Mouse (Mus musculus) MEL (cell line): ENCODE data around the gene Wee1. TPM values are rescaled to one million over a fixed set of nuclear protein-coding genes. Genes with fewer than 3 reads are reported as not detected.

Experiments used
- DNase-seq: peaks from one replicate; pipeline ENCODE4 v3.0.0; 2011; ENCODE audit warnings: low read depth, low spot score
- H3K27ac ChIP-seq: 2 replicates; pipeline ENCODE4 v1.5.1; 2012; ENCODE audit warnings: low read depth, mild to moderate bottlenecking, control low read depth, low read length, moderate library complexity; ENCODE audit not compliant: control insufficient read depth
- H3K27me3 ChIP-seq, 2 experiments: fragments of 150-350 bp in 1 of 2; sonication (generic) in 1 of 2; 2 replicates each; pipeline ENCODE4 v1.6.1; 2012; ENCODE audit warnings: low read length in 2 of 2, mild to moderate bottlenecking in 2 of 2, improper control_type of control experiment in 1 of 2, moderate library complexity in 1 of 2; ENCODE audit not compliant: insufficient read depth in 2 of 2, control insufficient read depth in 1 of 2
- H3K36me3 ChIP-seq, 2 experiments: 2 replicates each; pipeline ENCODE4 v1.6.1; 2012 to 2014; ENCODE audit warnings: low read length in 2 of 2, improper control_type of control experiment in 1 of 2, inconsistent platforms in 1 of 2, mild to moderate bottlenecking in 1 of 2; ENCODE audit not compliant: insufficient read depth in 2 of 2, control insufficient read depth in 1 of 2
- H3K4me1 ChIP-seq, 2 experiments: fragments of 150-350 bp in 1 of 2; sonication (generic) in 1 of 2; 2 replicates each; pipeline ENCODE4 v1.6.1; 2012; ENCODE audit warnings: low read length in 2 of 2, improper control_type of control experiment in 1 of 2, mild to moderate bottlenecking in 1 of 2; ENCODE audit not compliant: insufficient read depth in 2 of 2, control insufficient read depth in 1 of 2
- H3K4me3 ChIP-seq, 2 experiments: fragments of 150-350 bp in 1 of 2; sonication (generic) in 1 of 2; 2 replicates each; pipeline ENCODE4 v1.5.1; 2012; ENCODE audit warnings: low read depth in 2 of 2, low read length in 2 of 2, mild to moderate bottlenecking in 2 of 2, moderate library complexity in 2 of 2, control low read depth in 1 of 2, improper control_type of control experiment in 1 of 2; ENCODE audit not compliant: control insufficient read depth in 1 of 2, insufficient read depth in 1 of 2
- H3K79me2 ChIP-seq: 2 replicates; pipeline ENCODE4 v1.6.1; 2012; ENCODE audit warnings: mild to moderate bottlenecking, low read length, moderate library complexity; ENCODE audit not compliant: control insufficient read depth, poor library complexity, insufficient read depth
- H3K9ac ChIP-seq: 2 replicates; pipeline ENCODE4 v1.6.1; 2012; ENCODE audit warnings: low read depth, mild to moderate bottlenecking, control low read depth, low read length, moderate library complexity; ENCODE audit not compliant: control insufficient read depth, poor library complexity, severe bottlenecking
- H3K9me3 ChIP-seq: fragments of 150-350 bp; sonication (generic); replicated peaks from 2 replicates; pipeline ENCODE4 v1.6.1; 2012; ENCODE audit warnings: mild to moderate bottlenecking, low read length, improper control_type of control experiment, moderate library complexity; ENCODE audit not compliant: insufficient read depth
- ELF1 ChIP-seq: IDR thresholded peaks from 2 replicates; pipeline ENCODE4 v1.6.1; 2014; ENCODE audit warnings: low read depth, mild to moderate bottlenecking, inconsistent platforms, low read length, improper control_type of control experiment, moderate library complexity
- EP300 ChIP-seq, 2 experiments: IDR thresholded peaks; 2 replicates each; pipeline ENCODE4 v1.6.1; 2011; ENCODE audit warnings: improper control_type of control experiment in 2 of 2, low read length in 2 of 2, low read depth in 1 of 2, mild to moderate bottlenecking in 1 of 2
- MAFK ChIP-seq: IDR thresholded peaks from 2 replicates; pipeline ENCODE4 v1.6.1; 2011; ENCODE audit warnings: low read depth, mild to moderate bottlenecking, low read length, improper control_type of control experiment, borderline replicate concordance
- MAZ ChIP-seq: IDR thresholded peaks from 2 replicates; pipeline ENCODE4 v1.6.1; 2012; ENCODE audit warnings: low read depth, mild to moderate bottlenecking, inconsistent platforms, low read length, improper control_type of control experiment
- MXI1 ChIP-seq: IDR thresholded peaks from 2 replicates; pipeline ENCODE4 v1.6.1; 2011; ENCODE audit warnings: mild to moderate bottlenecking, low read depth, low read length, improper control_type of control experiment
- MYB ChIP-seq: IDR thresholded peaks from 2 replicates; pipeline ENCODE4 v1.6.1; 2011; ENCODE audit warnings: mild to moderate bottlenecking, low read depth, low read length, improper control_type of control experiment
- POLR2A ChIP-seq, 2 experiments: IDR thresholded peaks; 2 replicates each; pipeline ENCODE4 v1.6.1; 2011 to 2012; ENCODE audit warnings: low read length in 2 of 2, mild to moderate bottlenecking in 2 of 2, control low read depth in 1 of 2, improper control_type of control experiment in 1 of 2, low read depth in 1 of 2, moderate library complexity in 1 of 2; ENCODE audit not compliant: control insufficient read depth in 1 of 2, insufficient read depth in 1 of 2, poor library complexity in 1 of 2
- RCOR1 ChIP-seq: IDR thresholded peaks from 2 replicates; pipeline ENCODE4 v1.6.1; 2012; ENCODE audit warnings: low read depth, mild to moderate bottlenecking, inconsistent platforms, low read length, improper control_type of control experiment
- SIN3A ChIP-seq: IDR thresholded peaks from 2 replicates; pipeline ENCODE4 v1.6.1; 2012; ENCODE audit warnings: low read length, improper control_type of control experiment, inconsistent platforms
- UBTF ChIP-seq: IDR thresholded peaks from 2 replicates; pipeline ENCODE4 v1.6.1; 2012; ENCODE audit warnings: low read depth, mild to moderate bottlenecking, inconsistent platforms, low read length, improper control_type of control experiment, moderate library complexity, borderline replicate concordance; ENCODE audit not compliant: insufficient read depth
- USF1 ChIP-seq: IDR thresholded peaks from 2 replicates; pipeline ENCODE4 v1.6.1; 2014; ENCODE audit warnings: low read depth, mild to moderate bottlenecking, inconsistent platforms, low read length, improper control_type of control experiment, moderate library complexity
- ZNF384 ChIP-seq: IDR thresholded peaks from 2 replicates; pipeline ENCODE4 v1.6.1; 2012; ENCODE audit warnings: low read depth, mild to moderate bottlenecking, inconsistent platforms, low read length, improper control_type of control experiment
- polyA plus RNA-seq, 2 experiments: library from polyadenylated mRNA; stranded (reverse) in 1 of 2; unstranded in 1 of 2; fragments of >175 nt in 1 of 2; fragments of >200 nt in 1 of 2; gene quantifications; 2 replicates each; pipeline versions ENCODE4 v1.2.1 to v1.2.4; 2012; ENCODE audit warnings: low replicate concordance in 2 of 2, low read depth in 1 of 2; ENCODE audit not compliant: insufficient read length in 2 of 2, insufficient read depth in 1 of 2, missing spikeins in 1 of 2
- total RNA-seq: library from RNA; depleted of rRNA; stranded (reverse); fragments of 300-350 nt; gene quantifications from 2 replicates; pipeline ENCODE4 v1.2.3, GENCODE M21; 2012

The Wee1 gene
- total and polyA plus RNA-seq, 3 experiments = 9.3 to 23.0 TPM; not detected in 1

DNA sequence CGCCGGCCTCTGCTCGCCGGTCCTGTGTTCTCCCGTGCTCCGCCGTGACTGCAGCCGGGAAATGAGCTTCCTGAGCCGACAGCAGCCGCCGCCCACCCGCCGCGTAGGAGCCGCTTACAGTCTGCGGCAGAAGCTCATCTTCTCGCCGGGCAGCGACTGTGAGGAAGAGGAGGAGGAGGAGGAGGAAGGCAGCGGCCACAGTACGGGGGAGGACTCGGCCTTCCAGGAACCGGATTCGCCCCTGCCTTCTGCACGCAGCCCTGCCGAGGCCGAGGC lies 381 bp downstream of the Wee1 start:
- no peaks in the 10 kb centered on the region for H3K9me3 ChIP-seq
- peaks cover 38% of the 10 kb centered on the region for H3K79me2 ChIP-seq
- peak overlapping the region; percentile 98 to 99 for H3K4me3 ChIP-seq
- TF ChIP-seq RCOR1 (no peak), POLR2A (IDR thresholded peaks at IDR 0.05; ENCODE audit: control insufficient read depth in 1 of 2, insufficient read depth in 1 of 2, low read depth in 1 of 2, low read length in 2 of 2, poor library complexity in 1 of 2) (peak in 1 of 2 experiments; percentile 56; a peak in 1 of 4 replicates)
- TF ChIP-seq, all 39 proteins: peak for 1
- Histone ChIP-seq H3K36me3 (peaks cover 8 to 17% of the 10 kb centered on the region in 2 experiments), H3K27me3 (no peaks in the 10 kb centered on the region), H3K9ac (peak overlapping the region; percentile 98), H3K4me1 (peaks cover 4 to 16% of the 10 kb centered on the region in 2 experiments), H3K27ac (peak overlapping the region; percentile 88)
- DNase-seq = no peak

DNA sequence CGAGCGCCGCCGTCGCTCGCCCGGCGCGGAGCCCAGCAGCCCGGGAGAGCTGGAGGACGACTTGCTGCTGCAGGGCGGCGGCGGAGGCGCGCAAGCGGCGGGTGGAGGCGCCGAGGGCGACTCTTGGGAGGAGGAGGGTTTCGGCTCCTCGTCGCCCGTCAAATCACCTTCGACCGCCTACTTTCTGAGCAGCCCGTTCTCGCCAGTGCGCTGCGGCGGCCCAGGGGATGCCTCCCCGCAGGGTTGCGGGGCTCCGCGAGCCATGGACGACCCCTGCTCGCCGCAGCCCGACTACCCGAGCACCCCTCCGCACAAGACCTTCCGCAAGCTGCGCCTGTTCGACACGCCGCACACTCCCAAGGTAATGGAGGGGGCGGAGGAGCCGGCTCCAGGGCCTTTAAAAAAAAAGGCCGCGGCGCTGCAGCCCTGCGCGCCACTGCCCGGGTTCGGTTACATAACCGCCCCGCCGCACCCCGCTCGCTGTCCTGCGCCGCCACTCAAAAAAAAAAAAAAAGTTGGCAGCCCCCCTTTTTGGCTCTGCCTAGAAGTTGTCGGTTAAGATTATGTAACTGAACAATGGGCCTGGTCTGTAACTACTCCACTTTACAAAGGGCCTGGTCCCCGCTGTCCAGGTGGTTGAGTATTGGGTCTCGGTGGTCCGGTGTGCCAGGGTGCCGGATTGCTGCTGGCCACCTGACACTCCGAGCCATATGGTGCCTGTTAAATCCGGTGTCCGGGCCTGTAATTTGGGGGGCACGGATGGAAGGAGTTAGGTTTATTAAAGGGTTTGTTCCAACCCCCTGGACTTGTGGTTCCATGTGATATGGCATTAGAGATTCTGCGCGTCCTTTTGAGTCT lies 948 bp downstream of the Wee1 start:
- Histone ChIP-seq H3K4me3 (peak overlapping the region; percentile 98 to 99), H3K27me3 (no peaks in the 10 kb centered on the region), H3K9me3 (no peaks in the 10 kb centered on the region), H3K36me3 (peaks cover 8 to 23% of the 10 kb centered on the region in 2 experiments), H3K9ac (peak overlapping the region; percentile 98)
- peak; percentile 75 for DNase-seq
- TF ChIP-seq SIN3A (peak; percentile 73), ELF1 (no peak), UBTF (0 out of 2 replicates have a peak, but pooled peaks have one; percentile 34), USF1 (0 out of 2 replicates have a peak, but pooled peaks have one; percentile 3), ZNF384 (peak; percentile 94), MAZ (peak; percentile 18; the same call in 1 of the 2 replicates), MAFK (no peak), EP300 (IDR thresholded peaks at IDR 0.05; ENCODE audit: low read depth in 1 of 2, low read length in 2 of 2) (peak in 1 of 2 experiments; percentile 60; a peak in 1 of 4 replicates), MYB (peak; percentile 83), MXI1 (peak; percentile 61; the same call in 1 of the 2 replicates)
- TF ChIP-seq, all 39 proteins: peak for 8
- H3K27ac ChIP-seq = peak overlapping the region; percentile 88
- H3K4me1 ChIP-seq = peaks cover 4 to 16% of the 10 kb centered on the region in 2 experiments
- peaks cover 39% of the 10 kb centered on the region for H3K79me2 ChIP-seq
